Mouse (Mus musculus): ENCODE measurements around the gene Dgat2.

Dgat2 gene

GRCm38 (mm10) chr7:99182432-99183172 lies at the start of gene Dgat2:
Gene Dgat2, minus strand, starts transcription at chr7:99182719.
- peak; percentile 92 to 94 for DNase-seq

DNA sequence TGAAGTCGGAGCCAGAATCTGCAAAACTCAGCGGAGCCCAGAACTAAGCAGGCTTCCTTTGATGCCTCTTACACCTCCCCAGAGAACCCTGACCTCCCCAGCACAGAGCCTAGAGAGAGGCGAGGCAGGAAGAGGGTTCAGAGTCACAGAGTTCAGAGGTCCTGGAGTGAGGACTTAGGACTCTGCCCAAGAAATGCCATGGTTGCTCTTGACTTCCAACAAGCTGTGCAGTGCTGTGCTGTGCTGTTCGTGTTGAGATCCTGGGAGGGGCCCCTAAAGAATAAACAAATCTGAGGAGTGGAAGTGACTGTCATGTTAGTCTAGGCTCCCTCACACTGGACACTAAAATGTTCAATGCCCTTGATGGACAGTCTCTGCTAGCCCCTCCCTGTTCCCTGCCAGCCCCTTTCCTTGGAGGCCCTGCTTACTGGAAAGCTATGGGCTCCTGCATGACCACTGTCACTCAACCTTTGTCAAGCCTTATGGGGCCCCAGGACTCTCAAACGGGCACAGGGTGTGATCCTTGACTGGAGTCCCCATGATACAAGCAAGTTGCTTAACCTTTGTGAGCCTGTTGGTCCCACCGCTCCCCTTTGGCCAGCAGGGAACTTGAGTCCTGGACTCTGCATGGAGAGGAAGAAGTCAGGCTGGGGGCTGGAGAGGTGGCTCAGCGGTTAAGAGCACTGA lies 47.7 kb upstream of the Dgat2 start:
- DNase-seq = no peak

GRCm38 (mm10) chr7:99229411-99229810 lies 46.9 kb upstream of the Dgat2 start:
- peak in 1 of 2 experiments; percentile 25 for DNase-seq

DNA sequence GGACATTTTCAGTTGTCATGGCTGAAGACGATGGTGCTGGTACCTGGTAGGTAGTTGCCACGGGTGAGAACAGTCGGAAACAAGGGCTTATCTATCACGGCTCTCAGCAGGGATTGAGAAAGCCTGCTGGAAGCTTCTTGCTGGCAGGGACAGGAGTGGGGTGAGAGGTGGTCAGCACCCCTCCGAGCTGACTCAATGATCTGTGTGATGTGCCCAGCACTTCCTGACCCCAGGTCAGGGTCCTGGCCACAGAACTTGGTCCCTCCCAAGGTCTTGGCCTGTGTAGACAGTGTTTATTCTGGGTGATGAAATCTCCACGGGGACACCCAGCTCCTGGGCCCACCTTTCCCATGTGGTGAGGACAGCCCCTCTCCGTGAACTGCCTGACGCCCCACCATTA lies 46.3 kb upstream of the Dgat2 start:
- DNase-seq = no peak

- DNase-seq = no peak
These were observed 44.7 kb upstream of the Dgat2 start for GRCm38 (mm10) chr7:99227267-99227666.

DNA sequence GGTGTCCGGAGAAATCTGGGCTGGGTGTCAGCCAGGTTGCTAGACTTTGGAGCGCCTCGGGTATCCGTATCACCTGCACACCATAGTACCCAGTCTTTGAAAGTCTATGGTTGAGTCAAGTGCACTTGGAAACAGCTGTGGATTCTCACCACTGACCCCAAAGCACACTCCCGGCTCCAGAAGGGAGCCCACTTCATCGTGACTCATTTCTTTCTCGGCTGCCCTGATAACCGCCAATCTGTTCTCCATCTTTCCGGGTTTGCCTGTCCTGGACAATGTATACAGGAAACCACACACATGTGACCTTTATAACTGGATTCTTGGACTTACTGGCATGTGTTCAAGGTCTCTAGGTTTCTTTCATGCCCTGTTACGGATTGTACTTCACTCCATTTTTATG lies 44.1 kb upstream of the Dgat2 start:
- DNase-seq = no peak

DNA sequence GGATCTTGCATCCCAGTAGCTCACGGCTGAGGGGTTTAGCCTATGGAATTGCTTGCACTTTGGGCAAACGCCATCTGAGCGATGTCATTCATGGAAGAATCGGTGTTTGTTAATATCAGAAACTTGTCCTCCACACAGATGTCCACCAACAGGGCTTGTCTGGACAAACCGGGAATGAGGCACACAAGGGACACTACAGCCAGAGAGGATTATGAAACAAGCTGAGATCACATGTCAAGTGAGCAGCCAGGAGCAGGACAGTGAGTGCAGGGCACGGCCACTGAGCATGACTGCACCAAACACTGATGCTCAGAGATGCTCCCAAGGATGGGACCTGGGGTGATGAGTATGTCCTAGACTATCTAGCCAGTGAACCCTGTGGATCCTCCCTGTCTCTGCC lies 42.9 kb upstream of the Dgat2 start:
- no peak for DNase-seq

- DNase-seq = no peak
These were observed 42.2 kb upstream of the Dgat2 start for GRCm38 (mm10) chr7:99224648-99225190.

GRCm38 (mm10) chr7:99224225-99224624 lies 41.7 kb upstream of the Dgat2 start:
- no peak for DNase-seq

- DNase-seq = no peak
These were observed 35.0 kb upstream of the Dgat2 start for GRCm38 (mm10) chr7:99217338-99218074.

GRCm38 (mm10) chr7:99215347-99215855 lies 32.9 kb upstream of the Dgat2 start:
- no peak for DNase-seq

- no peak for DNase-seq
These were observed 32.2 kb upstream of the Dgat2 start for GRCm38 (mm10) chr7:99214621-99215185.

DNA sequence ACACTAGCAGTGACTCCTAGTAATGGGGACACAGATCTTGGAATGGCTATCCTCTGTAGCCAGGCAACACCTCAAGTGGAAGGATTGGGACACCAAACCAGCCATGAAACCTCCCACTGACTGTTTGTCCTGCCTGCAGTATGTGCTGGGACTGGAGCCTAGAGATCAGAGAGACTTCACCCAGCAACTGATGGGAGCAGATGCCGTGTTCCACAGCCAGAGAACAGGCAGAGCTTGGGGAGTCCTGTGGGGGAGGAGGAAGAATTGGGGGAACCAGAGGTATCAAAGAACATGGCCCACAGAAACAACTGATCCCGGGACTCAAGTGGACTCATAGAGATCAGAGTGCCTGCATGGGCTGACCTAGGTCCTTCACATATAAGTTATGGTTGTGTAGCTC lies 31.2 kb upstream of the Dgat2 start:
- no peak for DNase-seq

- no peak for DNase-seq
These were observed 30.5 kb upstream of the Dgat2 start for GRCm38 (mm10) chr7:99213056-99213455.

GRCm38 (mm10) chr7:99208704-99209103 lies 26.2 kb upstream of the Dgat2 start:
- DNase-seq = no peak

DNA sequence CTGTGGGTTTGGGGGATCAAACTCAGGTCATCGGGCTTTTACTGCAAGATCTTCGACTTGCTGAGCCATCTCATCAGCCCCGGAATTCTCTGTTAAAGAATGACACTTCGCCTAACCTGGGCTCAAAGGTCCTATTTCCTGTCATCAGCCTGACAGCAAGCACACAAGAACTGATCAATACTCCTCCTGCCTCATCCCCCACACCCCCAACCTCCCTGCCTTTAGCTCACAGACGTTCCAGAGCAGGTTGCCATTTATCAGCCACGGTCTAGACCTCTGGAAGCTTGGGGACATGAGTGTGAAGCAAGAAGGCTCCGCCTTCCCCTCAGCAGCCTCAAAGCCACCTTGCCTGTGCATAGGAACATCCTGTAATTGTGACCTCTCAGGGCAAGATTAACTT lies 23.8 kb upstream of the Dgat2 start:
- no peak for DNase-seq

DNA sequence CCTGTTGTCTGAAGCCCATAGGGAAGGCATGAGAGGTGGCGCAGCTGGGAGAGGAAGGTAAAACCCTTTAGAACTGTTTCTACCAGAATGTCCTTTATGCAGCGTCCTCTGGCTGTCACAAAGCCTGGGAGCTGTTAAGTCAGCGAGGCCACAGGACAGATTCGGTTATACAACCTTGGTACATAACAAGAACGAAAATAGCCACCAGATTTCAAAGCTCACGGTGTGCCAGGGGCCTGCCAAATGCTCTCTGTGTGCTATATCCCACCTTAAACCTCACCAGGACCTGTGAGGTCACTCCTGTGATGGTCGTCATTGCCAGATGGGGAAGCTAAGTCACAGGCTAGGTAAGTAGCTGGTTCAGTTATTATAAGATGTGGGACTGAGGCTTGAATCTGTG lies 19.6 kb upstream of the Dgat2 start:
- DNase-seq = no peak

GRCm38 (mm10) chr7:99200290-99200689 lies 17.8 kb upstream of the Dgat2 start:
- DNase-seq = no peak

DNA sequence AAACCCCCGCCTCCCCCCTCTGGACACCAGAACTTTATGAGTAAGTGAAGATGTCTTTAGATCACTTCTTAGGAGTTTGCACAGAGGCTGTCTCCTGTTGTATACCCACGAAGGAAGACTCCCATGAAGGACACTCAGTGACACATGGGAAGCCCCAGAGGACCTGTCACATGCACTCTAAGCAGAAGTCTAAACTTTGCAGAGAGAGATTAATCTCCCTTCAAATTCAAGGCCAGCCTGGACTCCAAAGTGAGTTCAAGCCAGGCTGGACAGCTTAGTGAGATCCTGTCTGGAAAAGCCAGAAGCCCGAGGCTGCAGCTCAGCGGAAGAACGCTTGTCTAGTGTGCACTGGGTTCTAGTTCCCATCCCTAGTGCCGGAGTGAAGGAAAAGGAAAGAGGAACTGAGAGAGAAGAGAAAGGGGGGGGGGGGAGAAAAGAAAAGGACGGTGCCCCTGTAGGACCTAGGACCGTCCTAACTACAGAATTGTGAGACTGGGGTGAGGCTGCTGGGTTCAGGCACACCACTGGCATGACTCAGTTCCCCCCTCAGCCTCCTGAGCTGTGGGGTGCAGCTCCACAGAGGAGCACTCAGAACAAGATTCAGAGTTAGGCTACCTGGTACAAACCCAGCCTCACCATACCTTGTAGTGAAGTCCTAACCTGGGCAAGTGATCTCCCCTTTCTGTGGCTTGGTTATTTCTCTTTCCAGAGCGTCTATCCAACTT lies 17.1 kb upstream of the Dgat2 start:
- DNase-seq = no peak

DNA sequence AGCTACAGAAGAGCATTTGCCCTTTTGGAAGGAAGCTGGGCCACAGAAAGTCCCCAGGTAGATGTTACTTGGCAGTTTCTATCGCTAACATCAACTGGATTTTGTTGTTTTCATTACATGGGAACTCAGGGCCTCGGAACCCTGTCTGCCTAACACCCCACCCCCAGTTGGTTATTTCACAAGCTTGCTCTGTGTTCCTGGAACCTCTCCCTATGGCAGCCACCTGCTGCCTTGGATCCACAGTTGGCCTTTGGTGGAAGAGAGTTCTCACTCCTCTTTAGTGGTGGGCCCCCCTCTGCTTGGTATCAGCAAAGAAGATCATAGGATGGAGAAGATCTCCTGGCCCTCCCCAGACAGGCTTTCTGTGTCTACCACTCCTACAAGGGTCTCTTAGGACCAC lies 16.3 kb upstream of the Dgat2 start:
- no peak for DNase-seq

DNA sequence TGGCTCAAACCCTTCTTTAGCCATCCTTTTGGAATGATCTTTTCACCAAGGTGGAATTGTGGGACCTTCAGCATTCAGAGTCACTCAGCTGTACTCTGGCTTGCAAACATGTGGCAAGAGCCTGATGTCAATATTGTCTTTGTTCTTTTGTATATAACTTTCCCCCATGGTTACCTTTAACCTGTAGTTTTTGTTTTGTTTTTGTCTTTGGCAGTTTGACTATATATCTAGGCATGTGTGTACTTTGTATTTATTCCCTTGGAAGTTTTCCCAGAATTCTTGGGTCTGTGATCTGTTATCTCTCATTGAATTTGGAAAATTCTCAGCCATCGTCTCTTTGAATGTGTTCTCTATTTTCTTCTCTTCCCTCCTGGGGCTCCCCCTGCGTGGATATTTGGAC lies 12.0 kb upstream of the Dgat2 start:
- DNase-seq = no peak

GRCm38 (mm10) chr7:99193926-99194325 lies 11.4 kb upstream of the Dgat2 start:
- no peak for DNase-seq

Data from cerebellum, postnatal 36 days (tissue).